Mouse (Mus musculus) limb, embryonic 14.5 days (tissue): Measurements from ENCODE around the gene Pls3. TPM values are rescaled to one million over a fixed set of nuclear protein-coding genes. Genes with fewer than 3 reads are reported as not detected.
A peak's percentile ranks its signal among the peaks of the same experiment; 100 is the strongest.
"Not testable (repeated sequence)": the region's sequence is repeated elsewhere in the genome, so short reads cannot be mapped to it uniquely, and the experiment has no call there.

Source experiments
- ATAC-seq: fragments of 200-750 bp; cut with Nextera tagmentation; 2 replicates; pipeline ENCODE4 v1.8.0; 2017; ENCODE audit warnings: low read depth, moderate number of reproducible peaks, moderate TSS enrichment; ENCODE audit not compliant: low FRiP score
- DNase-seq: peaks from one replicate; pipeline ENCODE4 v3.0.0-alpha.2; 2015; ENCODE audit warnings: low spot score
- H3K27ac ChIP-seq: fragments of 300-500 bp; sonication (generic); replicated peaks from 2 replicates; pipeline ENCODE4 v1.5.1; 2014; ENCODE audit warnings: low read depth, mild to moderate bottlenecking, low read length, moderate library complexity, mixed read lengths
- H3K27me3 ChIP-seq: fragments of 300-500 bp; sonication (generic); 2 replicates; pipeline ENCODE4 v1.6.1; 2014; ENCODE audit warnings: low read length, mixed read lengths; ENCODE audit not compliant: control insufficient read depth, insufficient read depth
- H3K36me3 ChIP-seq: fragments of 300-500 bp; sonication (generic); 2 replicates; pipeline ENCODE4 v1.6.1; 2014; ENCODE audit warnings: mild to moderate bottlenecking, low read length, moderate library complexity, mixed read lengths; ENCODE audit not compliant: control insufficient read depth, insufficient read depth
- H3K4me1 ChIP-seq: fragments of 300-500 bp; sonication (generic); 2 replicates; pipeline ENCODE4 v1.6.1; 2014; ENCODE audit warnings: antibody characterized with exemption, low read length, mixed read lengths; ENCODE audit not compliant: control insufficient read depth, insufficient read depth
- H3K4me2 ChIP-seq: fragments of 300-500 bp; sonication (generic); replicated peaks from 2 replicates; pipeline ENCODE4 v1.6.1; 2014; ENCODE audit warnings: low read depth, mild to moderate bottlenecking, low read length, moderate library complexity; ENCODE audit not compliant: severe bottlenecking
- H3K4me3 ChIP-seq: fragments of 300-500 bp; sonication (generic); replicated peaks from 2 replicates; pipeline ENCODE4 v1.5.1; 2014; ENCODE audit warnings: low read length
- H3K9ac ChIP-seq: fragments of 300-500 bp; sonication (generic); 2 replicates; pipeline ENCODE4 v1.6.1; 2014; ENCODE audit warnings: mild to moderate bottlenecking, low read depth, low read length, moderate library complexity; ENCODE audit not compliant: severe bottlenecking
- H3K9me3 ChIP-seq: fragments of 300-500 bp; sonication (generic); 2 replicates; pipeline ENCODE4 v1.6.1; 2016; ENCODE audit warnings: low read length; ENCODE audit not compliant: control insufficient read depth
- WGBS: fragments of 180-500 bp; shearing (Covaris S2); extraction: QIAGEN DNeasy Blood & Tissue Kit; methylation state at CpG from one replicate; pipeline ENCODE4 v1.1.7; 2014; 5-methylcytosine and 5-hydroxymethylcytosine counted together
- polyA plus RNA-seq, 2 experiments: library from polyadenylated mRNA; depleted of rRNA in 1 of 2; stranded (reverse) in 1 of 2; unstranded in 1 of 2; fragments of >200 nt; fragmentation: Nextera tagmentation in 1 of 2; extraction: Ambion mirVana in 1 of 2; gene quantifications; 2 replicates each; pipeline versions ENCODE4 v1.2.1 to v1.2.3; 2012 to 2014

Gene Pls3
- polyA plus RNA-seq, 2 experiments = 49.8 to 110 TPM

DNA sequence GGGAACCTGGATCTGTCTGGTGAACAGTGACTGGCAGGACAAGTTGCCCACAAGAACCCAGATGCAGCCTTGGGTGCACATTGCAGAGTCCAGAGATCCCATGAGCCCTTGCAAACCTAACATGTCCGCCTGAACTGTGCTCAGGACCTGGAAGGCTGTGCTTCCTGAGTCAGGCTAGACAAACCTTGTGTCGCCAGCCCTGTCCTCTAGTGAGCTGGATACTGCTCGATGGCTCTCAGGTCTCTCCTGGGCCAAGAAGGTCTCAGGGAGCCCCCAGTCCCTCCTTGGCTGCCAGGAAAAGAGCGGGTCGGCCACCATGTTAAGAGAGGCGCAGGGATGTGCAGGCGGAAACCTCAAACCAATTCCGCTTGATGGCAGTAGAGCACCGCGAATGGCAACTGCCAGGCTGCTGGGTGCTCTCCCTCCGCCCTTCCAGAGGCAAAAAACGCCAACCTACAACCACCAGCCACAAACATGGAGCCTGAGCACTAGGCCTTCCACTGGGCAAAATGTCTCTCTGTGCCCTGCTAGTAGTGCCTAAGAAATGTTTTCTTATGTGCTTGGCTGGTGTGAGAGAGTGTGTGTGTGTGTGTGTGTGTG, 124.8 kb downstream of the Pls3 start:
- H3K9ac ChIP-seq, H3K27me3 ChIP-seq, H3K4me3 ChIP-seq, H3K4me2 ChIP-seq, H3K27ac ChIP-seq, H3K36me3 ChIP-seq, ATAC-seq, DNase-seq, H3K9me3 ChIP-seq, H3K4me1 ChIP-seq: not testable (repeated sequence)
- 50% methylated on average over 1 of the region's 12 CpGs for WGBS

DNA sequence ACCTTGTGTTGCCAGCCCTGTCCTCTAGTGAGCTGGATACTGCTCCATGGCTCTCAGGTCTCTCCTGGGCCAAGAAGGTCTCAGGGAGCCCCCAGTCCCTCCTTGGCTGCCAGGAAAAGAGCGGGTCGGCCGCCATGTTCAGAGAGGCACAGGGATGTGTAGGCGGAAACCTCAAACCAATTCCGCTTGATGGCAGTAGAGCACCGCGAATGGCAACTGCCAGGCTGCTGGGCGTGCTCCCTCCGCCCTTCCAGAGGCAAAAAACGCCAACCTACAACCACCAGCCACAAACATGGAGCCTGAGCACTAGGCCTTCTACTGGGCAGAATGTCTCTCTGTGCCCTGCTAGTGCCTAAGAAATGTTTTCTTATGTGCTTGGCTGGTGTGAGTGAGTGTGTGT, 125.7 kb downstream of the Pls3 start:
- not testable (repeated sequence) for H3K4me1 ChIP-seq, ATAC-seq, H3K9ac ChIP-seq, H3K9me3 ChIP-seq, H3K27ac ChIP-seq, H3K36me3 ChIP-seq, H3K4me3 ChIP-seq, H3K27me3 ChIP-seq, H3K4me2 ChIP-seq
- 56% methylated on average over 5 of the region's 10 CpGs for WGBS
- DNase-seq = peak; percentile 3

- not testable (repeated sequence) for H3K4me1 ChIP-seq, H3K9me3 ChIP-seq, H3K4me3 ChIP-seq, H3K27me3 ChIP-seq, H3K36me3 ChIP-seq, H3K9ac ChIP-seq, ATAC-seq, H3K4me2 ChIP-seq, H3K27ac ChIP-seq
- 65% methylated on average over 7 of the region's 14 CpGs for WGBS
- peak; percentile 9 for DNase-seq
These were observed 130.5 kb downstream of the Pls3 start for GRCm38 (mm10) chrX:75744466-75744865.

DNA sequence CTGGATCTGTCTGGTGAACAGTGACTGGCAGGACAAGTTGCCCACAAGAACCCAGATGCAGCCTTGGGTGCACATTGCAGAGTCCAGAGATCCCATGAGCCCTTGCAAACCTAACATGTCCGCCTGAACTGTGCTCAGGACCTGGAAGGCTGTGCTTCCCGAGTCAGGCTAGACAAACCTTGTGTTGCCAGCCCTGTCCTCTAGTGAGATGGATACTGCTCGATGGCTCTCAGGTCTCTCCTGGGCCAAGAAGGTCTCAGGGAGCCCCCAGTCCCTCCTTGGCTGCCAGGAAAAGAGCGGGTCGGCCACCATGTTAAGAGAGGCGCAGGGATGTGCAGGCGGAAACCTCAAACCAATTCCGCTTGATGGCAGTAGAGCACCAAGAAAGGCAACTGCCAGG, 135.5 kb downstream of the Pls3 start:
- not testable (repeated sequence) for H3K27me3 ChIP-seq, H3K4me3 ChIP-seq, ATAC-seq, H3K4me2 ChIP-seq, H3K4me1 ChIP-seq, H3K36me3 ChIP-seq, DNase-seq, H3K9ac ChIP-seq, H3K9me3 ChIP-seq, H3K27ac ChIP-seq
- WGBS = 73% methylated on average over 2 of the region's 8 CpGs
